8 mouse cellular contexts compared by ENCODE assay signal in genomic region chr11:78261380-78262352, GRCm38 (mm10). TPM values are rescaled to one million over a fixed set of nuclear protein-coding genes. Genes with fewer than 3 reads are reported as not detected.
DNase-seq lines count a peak whose midpoint lies in the region; ATAC-seq and TF ChIP-seq lines count a peak whose summit lies in the region.

TSS of gene 2610507B11Rik (plus strand) at chr11:78261752.

- H3K79me2 ChIP-seq in C2C12 (ENCODE audit: control insufficient read depth, insufficient read depth): peaks cover 28% of the 10 kb centered on the region

- peak within 1 kb of the TSS; percentile 81 for H3K27ac ChIP-seq in heart, embryonic 12.5 days (ENCODE audit: poor library complexity, severe bottlenecking)
- H3K27ac ChIP-seq in kidney, postnatal 0 days: peak within 1 kb of the TSS; percentile 90
- H3K27ac ChIP-seq in liver, embryonic 11.5 days (ENCODE audit: low read depth, low read length): peak within 1 kb of the TSS; percentile 78
- peak within 1 kb of the TSS; percentile 85 for H3K27ac ChIP-seq in stomach, embryonic 14.5 days (ENCODE audit: low read length)

- peaks cover 19% of the 10 kb centered on the region for H3K79me3 ChIP-seq in C2C12 (ENCODE audit: low read depth)

- H3K4me1 ChIP-seq in erythroblast, embryonic 14.5 days (ENCODE audit: control insufficient read depth): peaks cover 24% of the 10 kb centered on the region
- H3K4me1 ChIP-seq in heart, embryonic 12.5 days (replicated peaks): peaks cover 9% of the 10 kb centered on the region
- peaks cover 5% of the 10 kb centered on the region; the same call in 1 of the 2 replicates for H3K4me1 ChIP-seq in kidney, postnatal 0 days (replicated peaks; ENCODE audit: insufficient read depth, low read length)
- peaks cover 10% of the 10 kb centered on the region for H3K4me1 ChIP-seq in liver, embryonic 11.5 days (replicated peaks; ENCODE audit: control insufficient read depth, insufficient read depth, low read length)
- H3K4me1 ChIP-seq in stomach, embryonic 14.5 days (ENCODE audit: control insufficient read depth, insufficient read depth, low read length): no peaks in the 10 kb centered on the region

- peak within 1 kb of the TSS; percentile 83 for H3K9ac ChIP-seq in heart, embryonic 12.5 days
- peak within 1 kb of the TSS; percentile 81 for H3K9ac ChIP-seq in kidney, postnatal 0 days (ENCODE audit: low read depth, low read length)
- H3K9ac ChIP-seq in liver, embryonic 11.5 days (ENCODE audit: low read depth, low read length): peak within 1 kb of the TSS; percentile 86
- H3K9ac ChIP-seq in stomach, embryonic 14.5 days (replicated peaks; ENCODE audit: low read depth, low read length): peak within 1 kb of the TSS; percentile 74

- DNase-seq in brain, embryonic 14.5 days (ENCODE audit: low read depth): peak; percentile 98
- DNase-seq in kidney, postnatal 0 days (ENCODE audit: low spot score): peak; percentile 94
- DNase-seq in liver, embryonic 11.5 days (ENCODE audit: low spot score): peak; percentile 94
- peak; percentile 97 for DNase-seq in naive thymus-derived CD4-positive, alpha-beta T cell, adult 2 months (ENCODE audit: low read depth)

- H3K27me3 ChIP-seq in C2C12 (ENCODE audit: control insufficient read depth, insufficient read depth, insufficient read length): no peaks in the 10 kb centered on the region
- peaks cover 2% of the 10 kb centered on the region; the same call in 1 of the 2 replicates for H3K27me3 ChIP-seq in erythroblast, embryonic 14.5 days (ENCODE audit: control insufficient read depth)
- peaks cover 4% of the 10 kb centered on the region for H3K27me3 ChIP-seq in heart, embryonic 12.5 days (replicated peaks)
- no peaks in the 10 kb centered on the region for H3K27me3 ChIP-seq in kidney, postnatal 0 days (ENCODE audit: insufficient read depth, low read length)
- no peaks in the 10 kb centered on the region for H3K27me3 ChIP-seq in liver, embryonic 11.5 days (replicated peaks; ENCODE audit: control insufficient read depth, insufficient read depth, low read length)
- H3K27me3 ChIP-seq in stomach, embryonic 14.5 days (ENCODE audit: control insufficient read depth, insufficient read depth, low read length): no peaks in the 10 kb centered on the region

- H3ac ChIP-seq in C2C12 (ENCODE audit: control insufficient read depth, insufficient read length, low read depth): peak within 1 kb of the TSS; percentile 93

- ATAC-seq in heart, embryonic 12.5 days (ENCODE audit: insufficient number of reproducible peaks, low FRiP score): peak; percentile 98
- ATAC-seq in kidney, postnatal 0 days (replicated peaks; ENCODE audit: low FRiP score, low read depth): peak; percentile 95
- peak; percentile 96 for ATAC-seq in liver, embryonic 11.5 days (replicated peaks; ENCODE audit: low FRiP score)
- peak; percentile 95 for ATAC-seq in stomach, embryonic 14.5 days (ENCODE audit: insufficient number of reproducible peaks, insufficient read depth, low FRiP score, low read depth)

- H3K36me3 ChIP-seq in C2C12 (ENCODE audit: control insufficient read depth, insufficient read depth): peaks cover 41% of the 10 kb centered on the region
- H3K36me3 ChIP-seq in erythroblast, embryonic 14.5 days (ENCODE audit: control insufficient read depth): peaks cover 34% of the 10 kb centered on the region
- H3K36me3 ChIP-seq in heart, embryonic 12.5 days: peaks cover 32% of the 10 kb centered on the region
- peaks cover 29% of the 10 kb centered on the region for H3K36me3 ChIP-seq in kidney, postnatal 0 days (ENCODE audit: insufficient read depth, low read length)
- H3K36me3 ChIP-seq in liver, embryonic 11.5 days (ENCODE audit: control insufficient read depth, insufficient read depth, low read length): peaks cover 28% of the 10 kb centered on the region
- H3K36me3 ChIP-seq in stomach, embryonic 14.5 days (ENCODE audit: control insufficient read depth, insufficient read depth, low read length): peaks cover 31% of the 10 kb centered on the region

- under 1% methylated on average over 104 of the region's 115 CpGs for WGBS in heart, embryonic 12.5 days
- WGBS in kidney, postnatal 0 days: under 1% methylated on average over 86 of the region's 115 CpGs
- WGBS in liver, embryonic 11.5 days: under 1% methylated on average over 109 of the region's 115 CpGs
- under 1% methylated on average over 91 of the region's 115 CpGs for WGBS in stomach, embryonic 14.5 days

- H3K9me3 ChIP-seq in erythroblast, embryonic 14.5 days (ENCODE audit: control insufficient read depth, low read length): no peaks in the 10 kb centered on the region
- no peaks in the 10 kb centered on the region for H3K9me3 ChIP-seq in heart, embryonic 12.5 days (replicated peaks)
- no peaks in the 10 kb centered on the region for H3K9me3 ChIP-seq in kidney, postnatal 0 days (replicated peaks; ENCODE audit: low read length)
- no peaks in the 10 kb centered on the region for H3K9me3 ChIP-seq in liver, embryonic 11.5 days (ENCODE audit: control insufficient read depth, low read length)
- H3K9me3 ChIP-seq in stomach, embryonic 14.5 days (ENCODE audit: control insufficient read depth, low read depth, low read length): no peaks in the 10 kb centered on the region

- peak within 1 kb of the TSS; percentile 83 for H3K4me2 ChIP-seq in heart, embryonic 12.5 days
- peak within 1 kb of the TSS; percentile 83 for H3K4me2 ChIP-seq in kidney, postnatal 0 days (ENCODE audit: low read length)
- peak within 1 kb of the TSS; percentile 70 for H3K4me2 ChIP-seq in liver, embryonic 11.5 days
- peak within 1 kb of the TSS; percentile 65 for H3K4me2 ChIP-seq in stomach, embryonic 14.5 days (replicated peaks; ENCODE audit: low read depth, low read length)

- peak within 1 kb of the TSS; percentile 98 for H3K4me3 ChIP-seq in C2C12 (ENCODE audit: insufficient read depth, poor library complexity, severe bottlenecking)
- H3K4me3 ChIP-seq in erythroblast, embryonic 14.5 days (replicated peaks): peak within 1 kb of the TSS; percentile 70
- peak within 1 kb of the TSS; percentile 87 for H3K4me3 ChIP-seq in heart, embryonic 12.5 days
- peak within 1 kb of the TSS; percentile 85 for H3K4me3 ChIP-seq in kidney, postnatal 0 days (replicated peaks; ENCODE audit: low read depth, low read length)
- H3K4me3 ChIP-seq in liver, embryonic 11.5 days (ENCODE audit: low read depth, low read length): peak within 1 kb of the TSS; percentile 75
- H3K4me3 ChIP-seq in stomach, embryonic 14.5 days (ENCODE audit: low read depth, low read length): peak within 1 kb of the TSS; percentile 85

- peak; percentile 97 for TF ChIP-seq POLR2A in brain, embryonic 14.5 days (IDR thresholded peaks at IDR 0.05; ENCODE audit: borderline replicate concordance, extremely low read depth, insufficient read depth, insufficient read length, poor library complexity, severe bottlenecking)

- no peak for TF ChIP-seq CTCF in C2C12 (IDR thresholded peaks at IDR 0.05; ENCODE audit: control insufficient read depth, insufficient read depth, insufficient read length)
- TF ChIP-seq CTCF in brain, embryonic 14.5 days (IDR thresholded peaks at IDR 0.05; ENCODE audit: borderline replicate concordance, extremely low read depth, insufficient read depth, insufficient read length): no peak
- TF ChIP-seq CTCF in kidney, postnatal 0 days (IDR thresholded peaks at IDR 0.05; ENCODE audit: low read depth): no peak; the same call in 1 of the 2 replicates

TF ChIP-seq in C2C12, 6 proteins besides CTCF, POLR2A, EP300 and RAD21:
- no peak for TF ChIP-seq MYOG (IDR thresholded peaks at IDR 0.05; ENCODE audit: control insufficient read depth, extremely low read depth, insufficient read length)
- TF ChIP-seq MYOD1 (IDR thresholded peaks at IDR 0.05; ENCODE audit: control insufficient read depth, insufficient read length, low read depth): no peak
- TF ChIP-seq FOSL1 (IDR thresholded peaks at IDR 0.05; ENCODE audit: insufficient read depth, low read length, poor library complexity, severe bottlenecking): no peak
- TF ChIP-seq MAX (IDR thresholded peaks at IDR 0.05): peak; percentile 58
- TF ChIP-seq USF1 (IDR thresholded peaks at IDR 0.05; ENCODE audit: low read depth): no peak
- no peak for TF ChIP-seq CEBPB (IDR thresholded peaks at IDR 0.05; ENCODE audit: low read depth)

RNA-seq across cellular contexts. Expression of gene 2610507B11Rik, which starts in this region (rescaled TPM):
- polyA plus RNA-seq in C2C12 (2012; fragmentation: generic; extraction: Trizol): 82.8 TPM
- polyA plus RNA-seq in brain, embryonic 14.5 days (2012; rRNA removed): 60.9 and 71.2 TPM in 2 replicates
- 0.97 and 2.3 TPM in 2 replicates for polyA plus RNA-seq in erythroblast, embryonic 14.5 days (2012)
- polyA plus RNA-seq in heart, embryonic 12.5 days (2016; fragmentation: Nextera tagmentation; extraction: Ambion mirVana): 83.1 and 91.0 TPM in 2 replicates
- 96.3 and 98.2 TPM in 2 replicates for polyA plus RNA-seq in kidney, postnatal 0 days (2015; fragmentation: Nextera tagmentation; extraction: Ambion mirVana)
- polyA plus RNA-seq in liver, embryonic 11.5 days (2014; fragmentation: Nextera tagmentation; extraction: Ambion mirVana): 59.5 and 62.2 TPM in 2 replicates
- polyA plus RNA-seq in stomach, embryonic 14.5 days (2014; fragmentation: Nextera tagmentation; extraction: Ambion mirVana): 98.3 and 98.7 TPM in 2 replicates

Comparison
In these comparisons a context has a peak if more than half of its experiments do, and no peak if none do; other contexts are left out.
1. Peak in every context shown above with its lines: DNase-seq, ATAC-seq, H3K4me3 ChIP-seq and H3K27ac ChIP-seq.
2. RNA of gene 2610507B11Rik (polyA plus RNA-seq): 98.3 to 98.7 TPM in stomach, embryonic 14.5 days, 96.3 to 98.2 TPM in kidney, postnatal 0 days, 83.1 to 91.0 TPM in heart, embryonic 12.5 days, 82.8 TPM in C2C12 (single experiment), 60.9 to 71.2 TPM in brain, embryonic 14.5 days and 59.5 to 62.2 TPM in liver, embryonic 11.5 days; 0.97 to 2.3 TPM in erythroblast, embryonic 14.5 days; every median in the first group is over 10 times any median in the second.